Mouse (Mus musculus) liver, postnatal 0 days (tissue): Measurements from ENCODE around the gene Sgms1.
A peak's percentile ranks its signal among the peaks of the same experiment; 100 is the strongest.

Experiments used
- CTCF ChIP-seq: sonication (generic); IDR thresholded peaks from 2 replicates; pipeline ENCODE4 v1.5.1; 2016; ENCODE audit warnings: antibody characterized with exemption, low read depth
- EP300 ChIP-seq: IDR thresholded peaks from 2 replicates; pipeline ENCODE4 v1.6.1; 2016; ENCODE audit warnings: antibody characterized with exemption, low read depth, mild to moderate bottlenecking

DNA sequence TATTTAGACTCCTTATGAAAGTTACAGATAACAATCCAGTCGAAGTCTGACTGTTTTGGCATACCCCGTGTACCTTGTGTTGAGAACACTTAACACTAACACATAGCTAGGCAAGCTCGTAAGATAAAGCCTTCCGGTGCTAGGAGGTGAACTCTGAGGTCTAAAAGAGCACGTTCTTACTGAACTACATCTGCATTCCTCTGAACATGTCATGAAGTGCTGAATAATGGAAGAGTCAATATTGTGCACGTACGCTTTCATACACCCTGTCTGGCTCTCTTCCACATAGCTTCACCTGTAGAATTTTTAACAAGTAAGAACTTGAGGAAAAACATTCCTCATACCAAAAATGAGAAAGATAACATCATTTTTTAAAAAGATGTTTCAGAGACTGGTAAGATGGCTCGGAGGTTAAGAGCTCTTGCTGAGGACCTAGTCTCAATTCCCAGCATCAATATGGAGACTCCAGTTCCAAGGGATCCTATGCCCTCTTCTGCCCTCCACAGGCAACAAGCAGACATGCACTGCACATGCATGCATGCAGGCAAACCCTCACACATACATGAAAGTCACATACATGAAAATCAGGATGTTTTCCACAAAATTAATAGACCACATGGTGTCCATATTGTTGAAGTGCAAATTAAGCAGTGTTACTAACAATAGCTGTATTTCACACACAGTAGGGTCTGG lies 4.4 kb upstream of the Sgms1 start:
- TF ChIP-seq CTCF (peak; percentile 32; the same call in 1 of the 2 replicates), EP300 (no peak)
